Comparison of ENCODE assay signal across 7 mouse cellular contexts in genomic region chr17:12327847-12328518, GRCm38 (mm10). TPM values are rescaled to one million over a fixed set of nuclear protein-coding genes. Genes with fewer than 3 reads are reported as not detected.
A peak's percentile ranks its signal among the peaks of the same experiment; 100 is the strongest.
DNase-seq lines count a peak whose midpoint lies in the region; ATAC-seq and TF ChIP-seq lines count a peak whose summit lies in the region.

No protein-coding gene starts in this region.

- peak overlapping the region; percentile 12 for H3ac ChIP-seq in C2C12 (ENCODE audit: control insufficient read depth, insufficient read length, low read depth)

- H3K79me2 ChIP-seq in C2C12 (ENCODE audit: control insufficient read depth, insufficient read depth): no peaks in the 10 kb centered on the region

- no peak overlapping the region for H3K9ac ChIP-seq in hindbrain, embryonic 14.5 days
- peak overlapping the region; percentile 44 for H3K9ac ChIP-seq in stomach, embryonic 16.5 days (ENCODE audit: low read length)

- H3K4me1 ChIP-seq in hindbrain, embryonic 14.5 days (replicated peaks; ENCODE audit: control insufficient read depth, insufficient read depth, low read length): peaks cover 15% of the 10 kb centered on the region
- peaks cover 7% of the 10 kb centered on the region for H3K4me1 ChIP-seq in lung, adult 2 months (ENCODE audit: control insufficient read depth, insufficient read depth, low read length)
- peaks cover 16% of the 10 kb centered on the region for H3K4me1 ChIP-seq in stomach, embryonic 16.5 days (ENCODE audit: control insufficient read depth, insufficient read depth, low read length)

- ATAC-seq in hindbrain, embryonic 14.5 days (ENCODE audit: low FRiP score): peak; percentile 65
- ATAC-seq in stomach, embryonic 16.5 days (ENCODE audit: insufficient read depth, low FRiP score): peak; percentile 75; the same call in 1 of the 2 replicates

- no peaks in the 10 kb centered on the region for H3K9me3 ChIP-seq in hindbrain, embryonic 14.5 days (ENCODE audit: control insufficient read depth, low read length)
- no peaks in the 10 kb centered on the region for H3K9me3 ChIP-seq in stomach, embryonic 16.5 days (replicated peaks; ENCODE audit: control insufficient read depth, low read length)

- 38% methylated on average over 14 of the region's 14 CpGs for WGBS in hindbrain, embryonic 14.5 days
- WGBS in lung, adult 2 months: 18% methylated on average over 14 of the region's 14 CpGs
- WGBS in stomach, embryonic 16.5 days: 24% methylated on average over 14 of the region's 14 CpGs

- H3K27ac ChIP-seq in hindbrain, embryonic 14.5 days: peak overlapping the region; percentile 26; the same call in 1 of the 2 replicates
- H3K27ac ChIP-seq in stomach, embryonic 16.5 days (ENCODE audit: low read length): peak overlapping the region; percentile 39; the same call in 1 of the 2 replicates

- H3K27me3 ChIP-seq in C2C12 (ENCODE audit: control insufficient read depth, insufficient read depth, insufficient read length): no peaks in the 10 kb centered on the region
- no peaks in the 10 kb centered on the region for H3K27me3 ChIP-seq in hindbrain, embryonic 14.5 days (ENCODE audit: control insufficient read depth, insufficient read depth, low read length)
- H3K27me3 ChIP-seq in stomach, embryonic 16.5 days (ENCODE audit: control insufficient read depth, insufficient read depth, low read length): no peaks in the 10 kb centered on the region

- no peak for TF ChIP-seq CTCF in C2C12 (IDR thresholded peaks at IDR 0.05; ENCODE audit: control insufficient read depth, insufficient read depth, insufficient read length)
- no peak for TF ChIP-seq CTCF in lung, adult 2 months (IDR thresholded peaks at IDR 0.05; ENCODE audit: insufficient read depth, low read length)

- no peak for TF ChIP-seq POLR2A in lung, adult 2 months (IDR thresholded peaks at IDR 0.05; ENCODE audit: borderline replicate concordance, extremely low read depth, low read depth, low read length)

- peak; percentile 80 for DNase-seq in adipocyte (ENCODE audit: low spot score)
- peak; percentile 76 for DNase-seq in gastrocnemius, adult 18-20 months (ENCODE audit: low spot score)
- peak; percentile 46 for DNase-seq in hindbrain, embryonic 14.5 days (ENCODE audit: low spot score)
- peak; percentile 51 for DNase-seq in lung, adult 2 months
- DNase-seq in frontal cortex, postnatal 14 days (ENCODE audit: low spot score in 2 of 2): no peak

- H3K4me2 ChIP-seq in hindbrain, embryonic 14.5 days (replicated peaks): 0 out of 2 replicates have a peak overlapping the region, but pooled peaks have one; percentile 10
- H3K4me2 ChIP-seq in stomach, embryonic 16.5 days (ENCODE audit: low read depth, low read length): peak overlapping the region; percentile 16; the same call in 1 of the 2 replicates

- H3K4me3 ChIP-seq in C2C12 (ENCODE audit: insufficient read depth, poor library complexity, severe bottlenecking): no peak overlapping the region
- H3K4me3 ChIP-seq in hindbrain, embryonic 14.5 days (replicated peaks; ENCODE audit: low read length): no peak overlapping the region
- H3K4me3 ChIP-seq in lung, adult 2 months (replicated peaks; ENCODE audit: extremely low read depth, low read depth, low read length): no peak overlapping the region
- no peak overlapping the region for H3K4me3 ChIP-seq in stomach, embryonic 16.5 days (replicated peaks; ENCODE audit: low read length)

- no peaks in the 10 kb centered on the region for H3K79me3 ChIP-seq in C2C12 (ENCODE audit: low read depth)

- H3K36me3 ChIP-seq in C2C12 (ENCODE audit: control insufficient read depth, insufficient read depth): no peaks in the 10 kb centered on the region
- H3K36me3 ChIP-seq in hindbrain, embryonic 14.5 days (replicated peaks; ENCODE audit: control insufficient read depth, insufficient read depth): no peaks in the 10 kb centered on the region
- H3K36me3 ChIP-seq in stomach, embryonic 16.5 days (ENCODE audit: control insufficient read depth, insufficient read depth, low read length): no peaks in the 10 kb centered on the region

TF ChIP-seq in C2C12, 6 proteins besides CTCF, POLR2A, EP300 and RAD21:
- no peak for TF ChIP-seq FOSL1 (IDR thresholded peaks at IDR 0.05; ENCODE audit: insufficient read depth, low read length, poor library complexity, severe bottlenecking)
- peak; percentile 85 for TF ChIP-seq USF1 (IDR thresholded peaks at IDR 0.05; ENCODE audit: low read depth)
- TF ChIP-seq MYOD1 (IDR thresholded peaks at IDR 0.05; ENCODE audit: control insufficient read depth, insufficient read length, low read depth): peak; percentile 51
- no peak for TF ChIP-seq MYOG (IDR thresholded peaks at IDR 0.05; ENCODE audit: control insufficient read depth, extremely low read depth, insufficient read length)
- TF ChIP-seq MAX (IDR thresholded peaks at IDR 0.05): peak; percentile 35
- no peak for TF ChIP-seq CEBPB (IDR thresholded peaks at IDR 0.05; ENCODE audit: low read depth)

RNA-seq across cellular contexts. Expression of gene Map3k4, which starts 9.4 kb away (rescaled TPM):
- polyA plus RNA-seq in C2C12 (2012; fragmentation: generic; extraction: Trizol): 20.9 TPM
- total RNA-seq in gastrocnemius, adult 18-20 months (2021): 10 to 100 TPM; 31.5 to 39.0 TPM
- polyA plus RNA-seq in hindbrain, embryonic 14.5 days (2014; fragmentation: Nextera tagmentation; extraction: Ambion mirVana): 35.9 and 43.6 TPM in 2 replicates
- 32.9 and 42.8 TPM in 2 replicates for polyA plus RNA-seq in lung, adult 2 months (2012; rRNA removed)
- 28.2 and 35.6 TPM in 2 replicates for polyA plus RNA-seq in stomach, embryonic 16.5 days (2015; fragmentation: Nextera tagmentation; extraction: Ambion mirVana)

RNA-seq across cellular contexts. Expression of gene Plg, which starts 50.4 kb away (rescaled TPM):
- 0.01 TPM for polyA plus RNA-seq in C2C12 (2012; fragmentation: generic; extraction: Trizol)
- under 1 TPM in 1 of 2 experiments, not detected in 1; 0.52 TPM for total RNA-seq in gastrocnemius, adult 18-20 months (2021)
- polyA plus RNA-seq in hindbrain, embryonic 14.5 days (2014; fragmentation: Nextera tagmentation; extraction: Ambion mirVana): 0.20 TPM in 1 of 2 replicates, not detected in the other
- 0.27 and 0.59 TPM in 2 replicates for polyA plus RNA-seq in lung, adult 2 months (2012; rRNA removed)
- 13.0 and 13.9 TPM in 2 replicates for polyA plus RNA-seq in stomach, embryonic 16.5 days (2015; fragmentation: Nextera tagmentation; extraction: Ambion mirVana)

Comparison
In these comparisons a context has a peak if more than half of its experiments do, and no peak if none do; other contexts are left out.
1. DNase-seq: peak in adipocyte (single experiment), gastrocnemius, adult 18-20 months (single experiment), hindbrain, embryonic 14.5 days (single experiment) and lung, adult 2 months (single experiment); none in frontal cortex, postnatal 14 days (0 of 2).